Mouse (Mus musculus): ENCODE data around the gene Kcnj3.
"Not testable (repeated sequence)": the region's sequence is repeated elsewhere in the genome, so short reads cannot be mapped to it uniquely, and the experiment has no call there.

The Kcnj3 gene

GRCm38 (mm10) chr2:55435721-55436260 lies at the start of gene Kcnj3:
TSS of gene Kcnj3 (plus strand) at chr2:55435970.
- in situ Hi-C loops (cut with MseI, MboI), result no loop called here

- in situ Hi-C loops (cut with MseI, MboI), result no loop called here
These were observed 45.3 kb upstream of the Kcnj3 start for GRCm38 (mm10) chr2:55390330-55390989.

GRCm38 (mm10) chr2:55405307-55405706 lies 30.5 kb upstream of the Kcnj3 start:
- in situ Hi-C loops (cut with MseI, MboI), result no loop called here

- in situ Hi-C loops (cut with MseI, MboI), result no loop called here
These were observed 8.1 kb upstream of the Kcnj3 start for GRCm38 (mm10) chr2:55427633-55428032.

GRCm38 (mm10) chr2:55432104-55432503 lies 3.7 kb upstream of the Kcnj3 start:
- in situ Hi-C loops (cut with MseI, MboI), result no loop called here

- in situ Hi-C loops (cut with MseI, MboI), result no loop called here
These were observed 664 bp downstream of the Kcnj3 start for GRCm38 (mm10) chr2:55436261-55437006.

GRCm38 (mm10) chr2:55437007-55437949 lies 1.5 kb downstream of the Kcnj3 start:
- in situ Hi-C loops (cut with MseI, MboI), result no loop called here

GRCm38 (mm10) chr2:55437977-55438376 lies 2.2 kb downstream of the Kcnj3 start:
- in situ Hi-C loops (cut with MseI, MboI), result no loop called here

GRCm38 (mm10) chr2:55439211-55439610 lies 3.4 kb downstream of the Kcnj3 start:
- in situ Hi-C loops (cut with MseI, MboI), result no loop called here

- in situ Hi-C loops (cut with MseI, MboI), result no loop called here
These were observed 6.2 kb downstream of the Kcnj3 start for GRCm38 (mm10) chr2:55442006-55442405.

- in situ Hi-C loops (cut with MseI, MboI), result no loop called here
These were observed 11.5 kb downstream of the Kcnj3 start for GRCm38 (mm10) chr2:55447298-55447697.

GRCm38 (mm10) chr2:55450774-55451173 lies 15.0 kb downstream of the Kcnj3 start:
- in situ Hi-C loops (cut with MseI, MboI), result no loop called here

GRCm38 (mm10) chr2:55459195-55459594 lies 23.4 kb downstream of the Kcnj3 start:
- in situ Hi-C loops (cut with MseI, MboI), result no loop called here

GRCm38 (mm10) chr2:55469141-55469540 lies 33.4 kb downstream of the Kcnj3 start:
- in situ Hi-C loops (cut with MseI, MboI), result no loop called here

GRCm38 (mm10) chr2:55470006-55470405 lies 34.2 kb downstream of the Kcnj3 start:
- in situ Hi-C loops (cut with MseI, MboI), result no loop called here

- in situ Hi-C loops (cut with MseI, MboI), result no loop called here
These were observed 43.7 kb downstream of the Kcnj3 start for GRCm38 (mm10) chr2:55479511-55479910.

GRCm38 (mm10) chr2:55479933-55480601 lies 44.3 kb downstream of the Kcnj3 start:
- in situ Hi-C loops (cut with MseI, MboI), result no loop called here

GRCm38 (mm10) chr2:55480602-55480965 lies 44.8 kb downstream of the Kcnj3 start:
- in situ Hi-C loops (cut with MseI, MboI), result no loop called here

- in situ Hi-C loops (cut with MseI, MboI), result not testable (repeated sequence)
These were observed 49.8 kb downstream of the Kcnj3 start for GRCm38 (mm10) chr2:55485500-55486129.

- in situ Hi-C loops (cut with MseI, MboI), result no loop called here
These were observed 67.8 kb downstream of the Kcnj3 start for GRCm38 (mm10) chr2:55503390-55504176.

Data from mouse trophoblast stem cell (cell line).